Mouse (Mus musculus) ES-Bruce4 (cell line): ENCODE measurements around the gene Rad50. TPM values are rescaled to one million over a fixed set of nuclear protein-coding genes. Genes with fewer than 3 reads are reported as not detected.

Experiments used
- H3K27ac ChIP-seq: 2 replicates; pipeline ENCODE4 v1.5.1; 2012; ENCODE audit warnings: low read length, inconsistent platforms; ENCODE audit not compliant: insufficient read depth
- H3K27me3 ChIP-seq: 2 replicates; pipeline ENCODE4 v1.6.1; 2012; ENCODE audit warnings: mild to moderate bottlenecking, low read length, inconsistent platforms; ENCODE audit not compliant: control insufficient read depth, poor library complexity, insufficient read depth, severe bottlenecking
- H3K36me3 ChIP-seq: 2 replicates; pipeline ENCODE4 v1.6.1; 2012; ENCODE audit warnings: inconsistent platforms, mild to moderate bottlenecking, low read length, moderate library complexity; ENCODE audit not compliant: control insufficient read depth, poor library complexity, insufficient read depth, severe bottlenecking
- H3K4me1 ChIP-seq: one replicate; pipeline ENCODE4 v1.8.1; 2011; ENCODE audit warnings: low read length; ENCODE audit not compliant: control insufficient read depth, insufficient read depth
- H3K4me3 ChIP-seq: 2 replicates; pipeline ENCODE4 v1.5.1; 2011; ENCODE audit warnings: low read depth, mild to moderate bottlenecking, low read length
- H3K9ac ChIP-seq: 2 replicates; pipeline ENCODE4 v1.6.1; 2012; ENCODE audit warnings: low read depth, mild to moderate bottlenecking, inconsistent platforms; ENCODE audit not compliant: poor library complexity, severe bottlenecking
- H3K9me3 ChIP-seq: replicated peaks from 2 replicates; pipeline ENCODE4 v1.6.1; 2012; ENCODE audit warnings: mild to moderate bottlenecking, low read length, inconsistent platforms; ENCODE audit not compliant: control insufficient read depth, poor library complexity, insufficient read depth, severe bottlenecking
- CTCF ChIP-seq: IDR thresholded peaks from one replicate; pipeline ENCODE4 v1.8.1; 2011; ENCODE audit warnings: low read depth, low read length
- EP300 ChIP-seq: IDR thresholded peaks from 2 replicates; pipeline ENCODE4 v1.6.1; 2011; ENCODE audit warnings: low read depth, low read length; ENCODE audit not compliant: insufficient read depth
- POLR2A ChIP-seq: IDR thresholded peaks from one replicate; pipeline ENCODE4 v1.8.1; 2011; ENCODE audit warnings: low read length; ENCODE audit not compliant: insufficient read depth
- polyA plus RNA-seq: library from polyadenylated mRNA; stranded (reverse); fragments of >200 nt; gene quantifications from 2 replicates; pipeline ENCODE4 v1.2.4, GENCODE M21; 2011; ENCODE audit warnings: low read depth; ENCODE audit not compliant: missing spikeins, insufficient read depth, insufficient read length

The Rad50 gene
- polyA plus RNA-seq, 1 experiment, result 73.2 TPM

DNA sequence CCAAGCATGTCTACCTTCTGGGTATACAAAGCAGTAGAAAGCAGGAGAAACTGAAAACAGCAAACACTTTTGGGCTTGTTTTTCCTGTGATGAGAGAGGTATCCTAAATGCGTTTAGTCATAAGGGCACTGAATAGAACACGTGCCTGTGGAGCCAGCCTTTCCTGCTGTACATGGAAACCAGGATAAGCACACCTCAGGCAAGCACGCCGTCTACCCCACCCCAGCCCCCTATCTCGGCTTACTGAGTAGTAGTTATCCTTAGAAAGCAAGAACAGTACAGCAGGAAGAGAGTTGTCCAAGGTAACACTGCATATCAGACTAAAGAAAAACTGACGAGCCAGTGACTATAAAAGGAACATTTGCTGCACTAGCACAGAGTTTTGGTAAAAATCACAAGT is 49.3 kb downstream of the Rad50 start:
- peaks cover 4% of the 10 kb centered on the region; the same call in 1 of the 2 replicates for H3K36me3 ChIP-seq

DNA sequence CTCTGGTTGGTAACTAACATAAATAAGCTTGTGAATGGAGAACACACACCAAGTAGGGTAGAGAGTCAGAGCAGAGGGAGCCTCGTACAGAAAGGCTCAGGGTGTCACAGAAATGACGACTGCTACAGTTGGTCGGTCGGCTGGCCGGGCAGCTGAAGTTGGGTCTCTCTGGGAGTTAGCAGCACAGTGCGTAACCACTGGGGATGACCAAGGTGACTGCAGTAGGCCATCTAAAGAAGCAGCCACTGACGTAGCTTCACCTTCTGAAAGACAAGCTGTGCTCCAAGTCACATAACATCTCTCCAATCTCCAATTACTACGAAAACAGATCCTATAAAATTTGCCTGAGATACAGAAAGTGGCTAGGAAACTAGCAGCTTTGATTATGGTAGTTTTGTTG is 49.7 kb downstream of the Rad50 start:
- Histone ChIP-seq H3K36me3 (peaks cover 4% of the 10 kb centered on the region; the same call in 1 of the 2 replicates), H3K9me3 (no peaks in the 10 kb centered on the region), H3K4me1 (no peaks in the 10 kb centered on the region), H3K9ac (no peak overlapping the region), H3K27ac (no peak overlapping the region), H3K4me3 (no peak overlapping the region), H3K27me3 (no peaks in the 10 kb centered on the region)
- TF ChIP-seq POLR2A, result no peak
- TF ChIP-seq EP300, result no peak
- TF ChIP-seq CTCF, result no peak

More for the DNA sequence above, 49.3 kb downstream of the Rad50 start:
- H3K27me3 ChIP-seq, result no peaks in the 10 kb centered on the region
- H3K4me3 ChIP-seq, result no peak overlapping the region
- no peaks in the 10 kb centered on the region for H3K9me3 ChIP-seq
- H3K9ac ChIP-seq, result no peak overlapping the region
- H3K4me1 ChIP-seq, result no peaks in the 10 kb centered on the region
- no peak overlapping the region for H3K27ac ChIP-seq
- TF ChIP-seq EP300 (no peak), CTCF (no peak), POLR2A (no peak)

GRCm38 (mm10) chr11:53656558-53657202 is 50.4 kb downstream of the Rad50 start:
- TF ChIP-seq CTCF (no peak), EP300 (no peak), POLR2A (no peak)
- H3K27ac ChIP-seq, result no peak overlapping the region

DNA sequence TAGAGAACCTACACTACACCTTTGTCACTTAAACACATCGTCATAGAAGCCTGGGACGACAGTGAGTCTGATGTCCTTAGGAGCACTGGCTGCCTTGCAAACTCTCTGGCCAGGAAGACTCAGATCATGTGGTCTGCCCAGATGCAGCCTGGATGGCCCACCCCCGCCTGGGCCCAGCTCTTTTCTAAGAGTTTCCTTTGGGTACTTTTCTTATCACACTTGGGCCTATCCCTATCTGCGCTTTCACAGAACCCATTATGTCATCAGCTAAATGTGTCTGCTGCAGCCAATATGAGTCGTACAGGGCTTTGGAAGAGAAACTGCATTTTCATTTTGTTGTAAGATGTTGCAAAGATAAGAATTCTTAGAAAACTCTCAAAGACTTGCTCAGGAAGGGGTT is 52.1 kb downstream of the Rad50 start:
- H3K9ac ChIP-seq, result no peak overlapping the region
- H3K9me3 ChIP-seq, result no peaks in the 10 kb centered on the region
- H3K4me1 ChIP-seq, result no peaks in the 10 kb centered on the region
- peaks cover 23% of the 10 kb centered on the region for H3K36me3 ChIP-seq
- H3K27me3 ChIP-seq, result no peaks in the 10 kb centered on the region
- no peak for TF ChIP-seq CTCF
- TF ChIP-seq EP300, result no peak
- no peak for TF ChIP-seq POLR2A
- H3K27ac ChIP-seq, result no peak overlapping the region
- H3K4me3 ChIP-seq, result no peak overlapping the region

More at GRCm38 (mm10) chr11:53656558-53657202, 50.4 kb downstream of the Rad50 start:
- Histone ChIP-seq H3K27me3 (no peaks in the 10 kb centered on the region), H3K4me1 (no peaks in the 10 kb centered on the region), H3K9ac (no peak overlapping the region), H3K9me3 (no peaks in the 10 kb centered on the region), H3K4me3 (no peak overlapping the region), H3K36me3 (peaks cover 9% of the 10 kb centered on the region)

DNA sequence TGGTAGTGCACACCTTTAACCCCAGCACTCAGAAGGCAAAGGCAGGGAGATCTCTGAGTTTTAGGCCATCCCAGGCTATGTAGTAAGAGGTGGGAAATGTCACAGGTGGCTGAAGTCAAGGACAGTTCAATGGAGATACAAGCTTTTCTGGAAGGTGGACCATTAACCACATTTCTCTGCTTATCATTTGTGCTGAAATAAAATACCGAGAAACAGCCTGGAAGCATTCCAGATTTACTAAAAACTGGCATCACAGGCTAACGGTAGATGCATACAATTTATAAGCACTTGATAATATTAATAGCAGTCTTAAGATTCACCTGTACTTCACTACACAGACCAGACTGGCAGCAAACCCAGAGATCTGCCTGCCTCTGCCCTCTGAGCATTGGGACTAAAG is 54.7 kb downstream of the Rad50 start:
- Histone ChIP-seq H3K27ac (no peak overlapping the region), H3K27me3 (no peaks in the 10 kb centered on the region), H3K9ac (no peak overlapping the region), H3K36me3 (peaks cover 23% of the 10 kb centered on the region), H3K4me1 (no peaks in the 10 kb centered on the region), H3K4me3 (no peak overlapping the region), H3K9me3 (no peaks in the 10 kb centered on the region)
- TF ChIP-seq POLR2A (no peak), CTCF (no peak), EP300 (no peak)

- Histone ChIP-seq H3K27ac (no peak overlapping the region), H3K4me3 (no peak overlapping the region), H3K36me3 (peaks cover 23% of the 10 kb centered on the region), H3K9me3 (no peaks in the 10 kb centered on the region), H3K27me3 (no peaks in the 10 kb centered on the region), H3K9ac (no peak overlapping the region), H3K4me1 (no peaks in the 10 kb centered on the region)
- TF ChIP-seq POLR2A (no peak), CTCF (no peak), EP300 (no peak)
These were observed 55.7 kb downstream of the Rad50 start for GRCm38 (mm10) chr11:53651441-53651840.
